In genomic region chr15:84809275-84809952, GRCm38 (mm10) we compare ENCODE assay signal across 15 mouse cellular contexts. TPM values are rescaled to one million over a fixed set of nuclear protein-coding genes. Genes with fewer than 3 reads are reported as not detected.
DNase-seq lines count a peak whose midpoint lies in the region; ATAC-seq lines count a peak whose summit lies in the region.
"Had no signal": no experiment of that assay in that cellular context is flagged by ENCODE, and none has a peak within 500 bp of the region (broad histone marks: within the 10 kb centered on the region; RNA-seq: fewer than 3 reads in every experiment).

No protein-coding gene starts in this region.

- no peaks in the 10 kb centered on the region for H3K36me3 ChIP-seq in intestine, embryonic 14.5 days (ENCODE audit: control insufficient read depth, insufficient read depth, low read length)
- H3K36me3 ChIP-seq in limb, embryonic 15.5 days: no peaks in the 10 kb centered on the region; the same call in 1 of the 2 replicates

- no peaks in the 10 kb centered on the region for H3K27me3 ChIP-seq in intestine, embryonic 14.5 days (replicated peaks; ENCODE audit: control insufficient read depth, insufficient read depth, low read length)
- H3K27me3 ChIP-seq in limb, embryonic 15.5 days: no peaks in the 10 kb centered on the region
- H3K27me3 ChIP-seq: embryonic facial prominence, embryonic 13.5 days had no signal

- DNase-seq in heart, adult 18-20 months: peak; percentile 15 to 20
- DNase-seq in heart, postnatal 14 days: no peak
- peak; percentile 38 for DNase-seq in cerebellum, adult 8-10 months
- peak; percentile 55 for DNase-seq in intestine, embryonic 14.5 days (ENCODE audit: low spot score)
- no peak for DNase-seq in left cerebral cortex, postnatal 25 days (ENCODE audit: low spot score in 2 of 2)
- DNase-seq in left cerebral cortex, postnatal 36 days (ENCODE audit: low spot score in 2 of 2): no peak
- DNase-seq in spleen, adult 12 weeks (ENCODE audit: low spot score): no peak
- DNase-seq: adrenal gland, adult 8-10 months; heart, postnatal 4 days; kidney, adult 9 months; lung, embryonic 14.5 days had no signal

- peak; percentile 62; the same call in 1 of the 2 replicates for ATAC-seq in intestine, embryonic 14.5 days (replicated peaks; ENCODE audit: low FRiP score, low TSS enrichment, low read depth)
- ATAC-seq in limb, embryonic 15.5 days (ENCODE audit: insufficient number of reproducible peaks, low FRiP score, low TSS enrichment, low read depth): no peak

- H3K27ac ChIP-seq in intestine, embryonic 14.5 days (ENCODE audit: low read depth): no peak overlapping the region
- H3K27ac ChIP-seq in limb, embryonic 15.5 days: no peak overlapping the region
- H3K27ac ChIP-seq: embryonic facial prominence, embryonic 13.5 days; forebrain, embryonic 10.5 days; layer of hippocampus, adult 2 months had no signal

- H3K4me1 ChIP-seq in intestine, embryonic 14.5 days (replicated peaks; ENCODE audit: control insufficient read depth, insufficient read depth, low read length): no peaks in the 10 kb centered on the region
- H3K4me1 ChIP-seq in limb, embryonic 15.5 days: peaks cover 12% of the 10 kb centered on the region
- H3K4me1 ChIP-seq: embryonic facial prominence, embryonic 13.5 days had no signal

- no peak overlapping the region for H3K4me2 ChIP-seq in intestine, embryonic 14.5 days (ENCODE audit: low read length)
- H3K4me2 ChIP-seq in limb, embryonic 15.5 days: 0 out of 2 replicates have a peak overlapping the region, but pooled peaks have one; percentile 3
- H3K4me2 ChIP-seq: embryonic facial prominence, embryonic 13.5 days; lung, embryonic 14.5 days had no signal

- H3K4me3 ChIP-seq in intestine, embryonic 14.5 days (ENCODE audit: low read depth, low read length): no peak overlapping the region
- H3K4me3 ChIP-seq in limb, embryonic 15.5 days: no peak overlapping the region
- H3K4me3 ChIP-seq: embryonic facial prominence, embryonic 13.5 days; forebrain, embryonic 10.5 days; layer of hippocampus, adult 2 months had no signal

- H3K9ac ChIP-seq in intestine, embryonic 14.5 days (ENCODE audit: low read length): no peak overlapping the region
- H3K9ac ChIP-seq in limb, embryonic 15.5 days: no peak overlapping the region
- H3K9ac ChIP-seq: embryonic facial prominence, embryonic 13.5 days; lung, embryonic 14.5 days had no signal

- WGBS in intestine, embryonic 14.5 days: 39% methylated on average over 21 of the region's 21 CpGs
- WGBS in limb, embryonic 15.5 days: 16% methylated on average over 21 of the region's 21 CpGs

- intact Hi-C loops in heart, postnatal 14 days (cut with DNase I): no loop called here
- intact Hi-C loops in left cerebral cortex, postnatal 25 days (cut with DNase I): no loop called here
- intact Hi-C loops in left cerebral cortex, postnatal 36 days (cut with DNase I): no loop called here

- no peaks in the 10 kb centered on the region for H3K9me3 ChIP-seq in intestine, embryonic 14.5 days (ENCODE audit: control insufficient read depth, low read length)
- no peaks in the 10 kb centered on the region for H3K9me3 ChIP-seq in limb, embryonic 15.5 days
- H3K9me3 ChIP-seq: embryonic facial prominence, embryonic 13.5 days had no signal

RNA-seq across cellular contexts. Expression of gene Phf21b, which starts 46.4 kb away (rescaled TPM):
- total RNA-seq in heart, adult 18-20 months (2021): 1 to 10 TPM in 1 of 2 experiments, under 1 TPM in 1; 0.92 to 1.9 TPM
- total RNA-seq in heart, postnatal 14 days (2021): 1 to 10 TPM; 1.4 to 1.6 TPM
- polyA plus RNA-seq in intestine, embryonic 14.5 days (2014; fragmentation: Nextera tagmentation; extraction: Ambion mirVana): 2.1 and 2.2 TPM in 2 replicates
- polyA plus RNA-seq in limb, embryonic 15.5 days (2015; fragmentation: Nextera tagmentation; extraction: Ambion mirVana): 0.33 and 0.37 TPM in 2 replicates
- total RNA-seq in left cerebral cortex, postnatal 25 days (2021): 10 to 100 TPM; 14.2 to 16.9 TPM
- total RNA-seq in left cerebral cortex, postnatal 36 days (2021): 10 to 100 TPM; 11.0 to 18.6 TPM

Comparison
In these comparisons a context has a peak if more than half of its experiments do, and no peak if none do; other contexts are left out.
1. DNase-seq: peak in heart, adult 18-20 months (2 of 2), cerebellum, adult 8-10 months (single experiment) and intestine, embryonic 14.5 days (single experiment); none in heart, postnatal 14 days (0 of 2), left cerebral cortex, postnatal 25 days (0 of 2), left cerebral cortex, postnatal 36 days (0 of 2) and spleen, adult 12 weeks (single experiment).
2. RNA of gene Phf21b, which starts 46.4 kb away (total RNA-seq): 11.0 to 18.6 TPM in left cerebral cortex, postnatal 36 days and 14.2 to 16.9 TPM in left cerebral cortex, postnatal 25 days; 0.92 to 1.9 TPM in heart, adult 18-20 months and 1.4 to 1.6 TPM in heart, postnatal 14 days; every median in the first group is over 4 times any median in the second.